Mouse (Mus musculus) layer of hippocampus, postnatal 25 days (tissue): ENCODE measurements around the gene Kcna5. TPM values are rescaled to one million over a fixed set of nuclear protein-coding genes. Genes with fewer than 3 reads are reported as not detected.

ENCODE experiments used
- total RNA-seq, 2 experiments: library from RNA; stranded (reverse); gene quantifications; 2 replicates each; pipeline ENCODE4 v1.2.3; 2021

Gene Kcna5
- total RNA-seq, 2 experiments from 2014 or later, result 1.6 to 1.7 TPM

Other genes with a start within 250 kb of the Kcna5 start
- gene Kcna1, start 111.0 kb upstream of the Kcna5 start, total RNA-seq, result 100 to 1,000 TPM; 107 to 115 TPM
- 10 to 100 TPM; 48.6 to 51.2 TPM for gene Kcna6, start 205.3 kb upstream of the Kcna5 start, total RNA-seq